Mouse (Mus musculus): ENCODE measurements around the gene Tor3a. TPM values are rescaled to one million over a fixed set of nuclear protein-coding genes. Genes with fewer than 3 reads are reported as not detected.

Gene Tor3a
- polyA plus RNA-seq, 1 experiment from 2014 or later = 7.8 TPM

DNA sequence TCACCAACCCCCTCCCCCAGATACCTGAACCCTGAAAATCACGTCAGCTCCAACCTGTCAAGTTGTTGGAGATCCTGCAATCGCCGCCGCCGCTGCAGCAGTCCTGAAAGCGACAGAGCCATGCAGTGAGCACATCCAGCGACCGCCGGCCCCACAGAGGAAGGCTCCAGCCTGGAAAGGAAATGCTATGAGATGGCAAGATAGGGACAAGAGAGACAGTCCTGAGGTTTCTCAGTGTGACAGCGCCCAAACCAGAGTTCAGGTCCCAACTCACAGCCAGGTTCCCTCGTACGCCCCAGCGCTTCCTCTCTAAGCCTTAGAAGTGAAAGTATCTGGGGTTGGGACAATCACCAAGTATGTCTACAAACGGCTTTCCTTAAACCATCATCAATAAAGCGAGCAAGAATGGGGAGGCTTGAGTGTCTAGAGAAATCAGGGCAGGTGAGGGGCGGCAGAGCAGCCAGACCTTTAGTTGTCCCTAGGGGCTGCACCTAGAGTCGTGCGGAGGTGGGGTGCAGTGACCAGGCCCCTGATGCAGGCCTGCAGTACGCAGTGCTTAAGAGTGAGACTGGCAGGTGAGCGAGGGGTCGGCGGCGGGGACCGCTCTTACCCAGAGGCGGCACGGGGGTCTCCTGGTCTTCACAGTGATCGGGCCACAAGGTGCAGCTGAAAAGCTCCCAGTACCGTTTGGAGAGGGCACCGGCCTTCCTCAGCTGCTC lies 521 bp downstream of the Tor3a start:
- WGBS = 1% methylated on average over 27 of the region's 29 CpGs
- no peaks in the 10 kb centered on the region for H3K36me3 ChIP-seq (ENCODE audit: control insufficient read depth, insufficient read depth, low read length)
- H3K4me3 ChIP-seq (ENCODE audit: low read depth, low read length) = peak overlapping the region; percentile 47
- 0 out of 2 replicates have a peak, but pooled peaks cover 5% of the 10 kb centered on the region for H3K27me3 ChIP-seq (ENCODE audit: control insufficient read depth, insufficient read depth, low read length)
- no peaks in the 10 kb centered on the region for H3K9me3 ChIP-seq (ENCODE audit: control insufficient read depth, low read length)
- H3K4me1 ChIP-seq (replicated peaks; ENCODE audit: control insufficient read depth, insufficient read depth, low read length) = peaks cover 6% of the 10 kb centered on the region
- peak overlapping the region; percentile 62 for H3K9ac ChIP-seq (ENCODE audit: low read length)
- ATAC-seq (replicated peaks; ENCODE audit: low FRiP score) (peak; percentile 53), DNase-seq (ENCODE audit: low spot score) (peak; percentile 62)
- H3K27ac ChIP-seq (ENCODE audit: low read depth, low read length) = no peak overlapping the region
- peak overlapping the region; percentile 93 for H3K4me2 ChIP-seq (ENCODE audit: low read depth, low read length, severe bottlenecking)

- Histone ChIP-seq H3K27ac (ENCODE audit: low read depth, low read length) (no peak overlapping the region), H3K4me3 (ENCODE audit: low read depth, low read length) (peak overlapping the region; percentile 47), H3K4me1 (replicated peaks; ENCODE audit: control insufficient read depth, insufficient read depth, low read length) (peaks cover 6% of the 10 kb centered on the region), H3K27me3 (ENCODE audit: control insufficient read depth, insufficient read depth, low read length) (0 out of 2 replicates have a peak, but pooled peaks cover 5% of the 10 kb centered on the region), H3K36me3 (ENCODE audit: control insufficient read depth, insufficient read depth, low read length) (no peaks in the 10 kb centered on the region), H3K9me3 (ENCODE audit: control insufficient read depth, low read length) (no peaks in the 10 kb centered on the region), H3K4me2 (ENCODE audit: low read depth, low read length, severe bottlenecking) (peak overlapping the region; percentile 93), H3K9ac (ENCODE audit: low read length) (peak overlapping the region; percentile 35)
- WGBS = 6% methylated on average over 14 of the region's 14 CpGs
- peak; percentile 43 for ATAC-seq (replicated peaks; ENCODE audit: low FRiP score)
- DNase-seq (ENCODE audit: low spot score) = no peak
These were observed 1.3 kb downstream of the Tor3a start for GRCm38 (mm10) chr1:156672720-156673475.

GRCm38 (mm10) chr1:156671921-156672320 lies 2.2 kb downstream of the Tor3a start:
- H3K4me1 ChIP-seq (replicated peaks; ENCODE audit: control insufficient read depth, insufficient read depth, low read length) = peaks cover 6% of the 10 kb centered on the region

GRCm38 (mm10) chr1:156669208-156669983 lies 4.8 kb downstream of the Tor3a start:
- no peaks in the 10 kb centered on the region for H3K9me3 ChIP-seq (ENCODE audit: control insufficient read depth, low read length)

More at GRCm38 (mm10) chr1:156671921-156672320, 2.2 kb downstream of the Tor3a start:
- WGBS = 93% methylated on average over 3 of the region's 3 CpGs
- H3K9me3 ChIP-seq (ENCODE audit: control insufficient read depth, low read length) = no peaks in the 10 kb centered on the region
- H3K4me3 ChIP-seq (ENCODE audit: low read depth, low read length) = no peak overlapping the region
- DNase-seq (ENCODE audit: low spot score) (peak; percentile 30), ATAC-seq (replicated peaks; ENCODE audit: low FRiP score) (no peak)
- no peaks in the 10 kb centered on the region for H3K36me3 ChIP-seq (ENCODE audit: control insufficient read depth, insufficient read depth, low read length)
- H3K9ac ChIP-seq (ENCODE audit: low read length) = no peak overlapping the region
- 0 out of 2 replicates have a peak, but pooled peaks cover 5% of the 10 kb centered on the region for H3K27me3 ChIP-seq (ENCODE audit: control insufficient read depth, insufficient read depth, low read length)
- H3K4me2 ChIP-seq (ENCODE audit: low read depth, low read length, severe bottlenecking) = no peak overlapping the region
- H3K27ac ChIP-seq (ENCODE audit: low read depth, low read length) = no peak overlapping the region

GRCm38 (mm10) chr1:156668602-156669001 lies 5.6 kb downstream of the Tor3a start:
- Histone ChIP-seq H3K36me3 (ENCODE audit: control insufficient read depth, insufficient read depth, low read length) (no peaks in the 10 kb centered on the region), H3K4me3 (ENCODE audit: low read depth, low read length) (no peak overlapping the region), H3K4me1 (replicated peaks; ENCODE audit: control insufficient read depth, insufficient read depth, low read length) (peaks cover 3% of the 10 kb centered on the region), H3K9me3 (ENCODE audit: control insufficient read depth, low read length) (no peaks in the 10 kb centered on the region), H3K4me2 (ENCODE audit: low read depth, low read length, severe bottlenecking) (no peak overlapping the region), H3K27me3 (ENCODE audit: control insufficient read depth, insufficient read depth, low read length) (0 out of 2 replicates have a peak, but pooled peaks cover under 1% of the 10 kb centered on the region), H3K27ac (ENCODE audit: low read depth, low read length) (no peak overlapping the region), H3K9ac (ENCODE audit: low read length) (no peak overlapping the region)
- DNase-seq (ENCODE audit: low spot score) (peak; percentile 46), ATAC-seq (replicated peaks; ENCODE audit: low FRiP score) (no peak)
- WGBS = 34% methylated on average over 5 of the region's 5 CpGs

More at GRCm38 (mm10) chr1:156669208-156669983, 4.8 kb downstream of the Tor3a start:
- Histone ChIP-seq H3K27me3 (ENCODE audit: control insufficient read depth, insufficient read depth, low read length) (0 out of 2 replicates have a peak, but pooled peaks cover 2% of the 10 kb centered on the region), H3K27ac (ENCODE audit: low read depth, low read length) (no peak overlapping the region), H3K4me1 (replicated peaks; ENCODE audit: control insufficient read depth, insufficient read depth, low read length) (peaks cover 6% of the 10 kb centered on the region), H3K4me3 (ENCODE audit: low read depth, low read length) (no peak overlapping the region), H3K36me3 (ENCODE audit: control insufficient read depth, insufficient read depth, low read length) (no peaks in the 10 kb centered on the region), H3K9ac (ENCODE audit: low read length) (no peak overlapping the region), H3K4me2 (ENCODE audit: low read depth, low read length, severe bottlenecking) (no peak overlapping the region)
- 40% methylated on average over 11 of the region's 11 CpGs for WGBS
- ATAC-seq (replicated peaks; ENCODE audit: low FRiP score) (no peak), DNase-seq (ENCODE audit: low spot score) (peak; percentile 47)

GRCm38 (mm10) chr1:156667141-156667926 lies 6.8 kb downstream of the Tor3a start:
- DNase-seq (ENCODE audit: low spot score) = peak; percentile 44
- Histone ChIP-seq H3K36me3 (ENCODE audit: control insufficient read depth, insufficient read depth, low read length) (no peaks in the 10 kb centered on the region), H3K4me1 (replicated peaks; ENCODE audit: control insufficient read depth, insufficient read depth, low read length) (no peaks in the 10 kb centered on the region), H3K27ac (ENCODE audit: low read depth, low read length) (no peak overlapping the region), H3K9me3 (ENCODE audit: control insufficient read depth, low read length) (no peaks in the 10 kb centered on the region), H3K27me3 (ENCODE audit: control insufficient read depth, insufficient read depth, low read length) (no peaks in the 10 kb centered on the region), H3K9ac (ENCODE audit: low read length) (no peak overlapping the region), H3K4me2 (ENCODE audit: low read depth, low read length, severe bottlenecking) (no peak overlapping the region), H3K4me3 (ENCODE audit: low read depth, low read length) (no peak overlapping the region)
- WGBS = 89% methylated on average over 23 of the region's 23 CpGs
- no peak for ATAC-seq (replicated peaks; ENCODE audit: low FRiP score)

GRCm38 (mm10) chr1:156665777-156666176 lies 8.4 kb downstream of the Tor3a start:
- no peaks in the 10 kb centered on the region for H3K4me1 ChIP-seq (replicated peaks; ENCODE audit: control insufficient read depth, insufficient read depth, low read length)
- 88% methylated on average over 8 of the region's 8 CpGs for WGBS
- H3K36me3 ChIP-seq (ENCODE audit: control insufficient read depth, insufficient read depth, low read length) = no peaks in the 10 kb centered on the region
- H3K9ac ChIP-seq (ENCODE audit: low read length) = no peak overlapping the region
- no peaks in the 10 kb centered on the region for H3K9me3 ChIP-seq (ENCODE audit: control insufficient read depth, low read length)
- DNase-seq (ENCODE audit: low spot score) (peak; percentile 38), ATAC-seq (replicated peaks; ENCODE audit: low FRiP score) (no peak)
- no peak overlapping the region for H3K27ac ChIP-seq (ENCODE audit: low read depth, low read length)
- H3K4me3 ChIP-seq (ENCODE audit: low read depth, low read length) = no peak overlapping the region
- no peak overlapping the region for H3K4me2 ChIP-seq (ENCODE audit: low read depth, low read length, severe bottlenecking)
- no peaks in the 10 kb centered on the region for H3K27me3 ChIP-seq (ENCODE audit: control insufficient read depth, insufficient read depth, low read length)

Data from forebrain, embryonic 11.5 days (tissue).